Mouse (Mus musculus) urinary bladder, postnatal 10 days (tissue): ENCODE data around the gene Olfr816.
"Not testable (repeated sequence)": the region's sequence is repeated elsewhere in the genome, so short reads cannot be mapped to it uniquely, and the experiment has no call there.

ENCODE experiments used
- DNase-seq: peaks from one replicate; pipeline ENCODE4 v3.0.0; 2022; ENCODE audit warnings: low spot score

Gene Olfr816

GRCm38 (mm10) chr10:129915497-129915896 is at the start of gene Olfr816:
TSS of gene Olfr816 (minus strand) at chr10:129915597.
- DNase-seq: no peak

- DNase-seq: no peak
These were observed 33.6 kb upstream of the Olfr816 start, which contains the start of gene Olfr818 for GRCm38 (mm10) chr10:129949000-129949399. TSS of gene Olfr818 (minus strand) at chr10:129949100.

- not testable (repeated sequence) for DNase-seq
These were observed 9.6 kb downstream of the Olfr816 start, which contains the start of gene Olfr815 for GRCm38 (mm10) chr10:129905767-129906166. TSS of gene Olfr815 (minus strand) at chr10:129905867.

GRCm38 (mm10) chr10:129885934-129886333 is 29.5 kb downstream of the Olfr816 start:
- DNase-seq: no peak

- not testable (repeated sequence) for DNase-seq
These were observed 29.9 kb downstream of the Olfr816 start for GRCm38 (mm10) chr10:129885496-129885895.

GRCm38 (mm10) chr10:129879751-129880150 is 35.6 kb downstream of the Olfr816 start, which contains the start of gene Olfr814:
TSS of gene Olfr814 (minus strand) at chr10:129879851.
- not testable (repeated sequence) for DNase-seq
